Mouse (Mus musculus) heart, adult 2 months (tissue): ENCODE results near the gene Hist1h2bh. TPM values are rescaled to one million over a fixed set of nuclear protein-coding genes. Genes with fewer than 3 reads are reported as not detected.
"Not testable (repeated sequence)": the region's sequence is repeated elsewhere in the genome, so short reads cannot be mapped to it uniquely, and the experiment has no call there.

Experiments
- DNase-seq, 2 experiments: peaks; one replicate each; pipeline ENCODE4 v3.0.0; 2021
- H3K27ac ChIP-seq: fragments of 200-600 bp; 2 replicates; pipeline ENCODE4 v1.8.1; 2022
- H3K27me3 ChIP-seq: fragments of 200-500 bp; 2 replicates; pipeline ENCODE4 v1.6.1; 2012; ENCODE audit warnings: mild to moderate bottlenecking, low read length, inconsistent platforms, mixed read lengths; ENCODE audit not compliant: control insufficient read depth, insufficient read depth
- H3K36me3 ChIP-seq: fragments of 200-500 bp; 2 replicates; pipeline ENCODE4 v1.6.1; 2012; ENCODE audit warnings: low read length, inconsistent platforms; ENCODE audit not compliant: control insufficient read depth, insufficient read depth
- H3K4me1 ChIP-seq: fragments of 200-500 bp; 2 replicates; pipeline ENCODE4 v1.6.1; 2011; ENCODE audit warnings: low read length; ENCODE audit not compliant: control insufficient read depth, insufficient read depth
- H3K4me3 ChIP-seq: fragments of 200-600 bp; 2 replicates; pipeline ENCODE4 v1.8.1; 2022
- H3K79me2 ChIP-seq: fragments of 200-500 bp; replicated peaks from 2 replicates; pipeline ENCODE4 v1.6.1; 2012; ENCODE audit warnings: mild to moderate bottlenecking, inconsistent platforms, low read length, moderate library complexity, mixed read lengths; ENCODE audit not compliant: control insufficient read depth, insufficient read depth
- H3K9ac ChIP-seq: fragments of 200-500 bp; 2 replicates; pipeline ENCODE4 v1.6.1; 2012; ENCODE audit warnings: low read depth, mild to moderate bottlenecking, control low read depth, inconsistent platforms, low read length, mixed read lengths
- CTCF ChIP-seq: fragments of 200-600 bp; IDR thresholded peaks from 2 replicates; pipeline ENCODE4 v1.8.1; 2022; ENCODE audit warnings: antibody characterized with exemption, mild to moderate bottlenecking, moderate library complexity
- EP300 ChIP-seq: fragments of 200-500 bp; IDR thresholded peaks from 2 replicates; pipeline ENCODE4 v1.6.1; 2011; ENCODE audit warnings: low read depth, low read length, control low read depth; ENCODE audit not compliant: insufficient read depth
- POLR2A ChIP-seq: fragments of 200-500 bp; IDR thresholded peaks from 2 replicates; pipeline ENCODE4 v1.6.1; 2011; ENCODE audit warnings: mild to moderate bottlenecking, low read depth, low read length, control low read depth; ENCODE audit not compliant: insufficient read depth
- WGBS: fragments of 180-500 bp; shearing (Covaris S2); methylation state at CpG from one replicate; pipeline ENCODE4 v1.1.7; 2018; 5-methylcytosine and 5-hydroxymethylcytosine counted together
- intact Hi-C: fragments of 180-260 bp; cut with DNase I; formaldehyde crosslinking; loops from one replicate; pipeline ENCODE4 v1.15.1; 2025
- long read RNA-seq: library from polyadenylated mRNA; stranded (forward); transcript quantifications from one replicate; pipeline ENCODE4 v2.0.0, GENCODE M21; 2021
- polyA plus RNA-seq: library from polyadenylated mRNA; depleted of rRNA; stranded (reverse); fragments of >200 nt; gene quantifications from 2 replicates; pipeline ENCODE4 v1.2.3, GENCODE M21; 2012; rRNA removed
- total RNA-seq, 2 experiments: library from RNA; stranded (reverse); gene quantifications; 2 replicates each; pipeline ENCODE4 v1.2.3; 2021

Hist1h2bh gene
- total RNA-seq (1 to 10 TPM; 1.1 to 1.2 TPM), polyA plus RNA-seq (0.29 and 0.61 TPM in 2 replicates)
- long read RNA-seq, partial matches to known transcripts, result 0 of 1 reads
- long read RNA-seq, other reads (novel, unspliced or antisense), result 0 of 1 reads

- intact Hi-C loops, H3K79me2 ChIP-seq, H3K36me3 ChIP-seq, H3K27me3 ChIP-seq, H3K4me1 ChIP-seq: not testable (repeated sequence)
- Histone ChIP-seq H3K4me3 (peak within 1 kb of the TSS; percentile 81), H3K27ac (peak within 1 kb of the TSS; percentile 84), H3K9ac (peak within 1 kb of the TSS; percentile 54)
- DNase-seq, result peak; percentile 69 to 79
- peak; percentile 65 for TF ChIP-seq POLR2A
- under 1% methylated on average over 42 of the region's 42 CpGs for WGBS
Measured at GRCm38 (mm10) chr13:23542999-23543607, at the start of gene Hist1h2bh. Hist1h2bh (minus strand) TSS chr13:23543392.

DNA sequence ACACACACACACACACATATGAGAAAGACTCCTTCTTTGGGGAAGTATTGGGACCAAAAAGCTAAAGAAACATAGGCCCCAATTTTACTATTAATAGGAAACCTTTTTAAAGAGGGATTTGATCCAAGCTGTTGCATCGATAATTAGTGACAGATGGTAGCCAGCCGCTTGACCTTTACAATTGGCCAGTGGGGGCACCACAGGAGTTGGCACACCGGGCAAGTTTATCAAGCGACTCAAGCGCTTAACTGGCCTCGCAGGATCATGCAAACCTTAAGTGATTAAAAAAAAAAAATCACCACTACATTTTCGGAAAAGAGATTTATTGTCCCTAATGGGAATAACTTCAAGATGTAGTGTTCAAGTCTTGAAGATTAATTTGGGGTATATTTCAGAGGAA, 49.4 kb upstream of the Hist1h2bh start:
- Histone ChIP-seq H3K27ac (no peak overlapping the region), H3K27me3 (no peaks in the 10 kb centered on the region)
- no peak for DNase-seq

DNA sequence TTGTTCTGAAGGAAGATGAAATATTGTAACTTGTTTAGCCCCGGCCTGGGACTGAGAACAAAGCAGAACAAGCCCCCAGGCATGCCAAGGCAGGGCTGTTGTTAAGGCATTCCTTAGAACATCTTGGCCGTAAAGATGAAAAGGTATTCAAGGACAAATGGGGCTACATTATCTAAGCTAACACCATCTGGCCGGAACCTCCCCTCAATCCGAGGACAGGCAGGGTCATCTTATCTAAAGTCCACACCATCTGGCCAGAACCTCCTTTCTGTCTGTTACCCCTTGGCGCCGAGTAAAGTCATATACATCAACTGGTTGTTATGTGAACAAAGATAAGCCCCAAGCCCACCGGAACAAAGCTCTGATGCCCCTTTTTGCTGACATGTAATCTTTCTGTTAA, 48.7 kb upstream of the Hist1h2bh start:
- H3K79me2 ChIP-seq, H3K27me3 ChIP-seq, H3K27ac ChIP-seq, H3K4me3 ChIP-seq, H3K4me1 ChIP-seq, intact Hi-C loops, DNase-seq, H3K36me3 ChIP-seq, H3K9ac ChIP-seq: not testable (repeated sequence)
- WGBS, result 71% methylated on average over 7 of the region's 7 CpGs

More for the DNA sequence above, 49.4 kb upstream of the Hist1h2bh start:
- Histone ChIP-seq H3K4me1 (no peaks in the 10 kb centered on the region; the same call in 1 of the 2 replicates), H3K4me3 (no peak overlapping the region), H3K36me3 (no peaks in the 10 kb centered on the region), H3K79me2 (no peaks in the 10 kb centered on the region), H3K9ac (no peak overlapping the region)
- WGBS, result 71% methylated on average over 7 of the region's 7 CpGs
- intact Hi-C loops, result no loop called here
- TF ChIP-seq POLR2A, result no peak
- no peak for TF ChIP-seq EP300
- no peak for TF ChIP-seq CTCF

GRCm38 (mm10) chr13:23591206-23591605, 48.0 kb upstream of the Hist1h2bh start:
- WGBS, result 93% methylated on average over 7 of the region's 7 CpGs
- DNase-seq, result no peak
- TF ChIP-seq POLR2A (no peak), CTCF (no peak), EP300 (no peak)
- H3K4me1 ChIP-seq, result no peaks in the 10 kb centered on the region; the same call in 1 of the 2 replicates
- H3K27ac ChIP-seq, result no peak overlapping the region
- no peaks in the 10 kb centered on the region for H3K27me3 ChIP-seq
- no peaks in the 10 kb centered on the region for H3K79me2 ChIP-seq
- H3K9ac ChIP-seq, result no peak overlapping the region
- intact Hi-C loops, result no loop called here
- H3K36me3 ChIP-seq, result no peaks in the 10 kb centered on the region
- H3K4me3 ChIP-seq, result no peak overlapping the region

- peaks cover 4% of the 10 kb centered on the region; the same call in 1 of the 2 replicates for H3K36me3 ChIP-seq
- intact Hi-C loops, result loop anchor here (1.0 to 10.0 kb wide), 4 partner anchors 34 to 1872 kb away; partner anchors contain the start of genes Hist1h1b, Hist1h2ai, Hist1h2an and Hist1h2be
- no peak overlapping the region for H3K9ac ChIP-seq
- no peaks in the 10 kb centered on the region for H3K27me3 ChIP-seq
- peaks cover 4% of the 10 kb centered on the region for H3K4me1 ChIP-seq
- DNase-seq, result no peak
- 16% methylated on average over 1 of the region's 1 CpGs for WGBS
- H3K27ac ChIP-seq, result no peak overlapping the region
- H3K79me2 ChIP-seq, result no peaks in the 10 kb centered on the region
- TF ChIP-seq CTCF (no peak), EP300 (no peak), POLR2A (no peak)
- H3K4me3 ChIP-seq, result peak overlapping the region; percentile 67
Measured at GRCm38 (mm10) chr13:23586940-23587225, 43.7 kb upstream of the Hist1h2bh start.

DNA sequence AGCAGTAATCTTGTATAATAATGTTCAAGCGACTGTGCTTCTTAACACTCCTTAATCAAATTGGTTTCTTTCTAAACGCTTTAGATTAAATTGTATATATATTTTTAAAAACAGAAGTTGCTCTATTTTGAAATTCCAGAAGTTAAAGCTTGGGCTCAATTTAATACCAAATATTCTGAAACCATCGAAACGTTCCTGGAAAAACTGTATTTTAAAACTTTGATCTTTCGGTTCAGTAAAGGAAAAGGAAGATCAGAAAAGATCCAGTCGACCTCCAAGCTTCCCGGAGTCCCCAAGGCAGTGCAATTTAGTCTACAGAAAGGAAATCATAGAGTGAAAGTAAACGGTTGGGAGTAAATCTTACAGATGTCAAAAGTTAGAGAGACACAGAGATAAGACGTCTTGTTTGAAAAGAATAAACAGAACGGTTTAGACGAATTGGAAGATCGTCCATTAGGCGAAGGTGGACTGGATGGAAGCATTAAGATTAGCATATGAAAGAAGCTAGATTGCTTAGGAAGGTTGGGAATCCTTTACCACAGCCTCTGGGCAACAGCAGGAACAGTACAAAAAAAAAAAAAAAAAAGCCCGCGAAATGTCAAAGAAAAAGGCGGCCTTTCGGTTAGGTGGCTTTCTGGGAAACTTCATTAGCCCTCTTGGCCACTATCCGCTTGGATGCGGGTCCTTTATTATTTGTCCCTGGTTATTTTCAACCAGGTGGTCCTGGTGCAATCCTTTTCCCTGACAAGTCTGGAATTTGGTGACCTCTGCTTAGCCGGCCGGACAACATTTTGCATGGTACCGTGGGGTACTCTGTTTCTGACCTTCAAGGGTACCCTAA, 43.1 kb upstream of the Hist1h2bh start:
- peak overlapping the region; percentile 95 for H3K27ac ChIP-seq
- no peaks in the 10 kb centered on the region for H3K79me2 ChIP-seq
- peaks cover 4% of the 10 kb centered on the region; the same call in 1 of the 2 replicates for H3K36me3 ChIP-seq
- intact Hi-C loops, result loop anchor here (1.0 to 10.0 kb wide), 4 partner anchors 35 to 1872 kb away; partner anchors contain the start of genes Hist1h1b, Hist1h2ai, Hist1h2an and Hist1h2be
- TF ChIP-seq EP300 (no peak), CTCF (no peak), POLR2A (no peak)
- peaks cover 4% of the 10 kb centered on the region for H3K4me1 ChIP-seq
- peak overlapping the region; percentile 67 for H3K4me3 ChIP-seq
- WGBS, result 1% methylated on average over 22 of the region's 22 CpGs
- no peaks in the 10 kb centered on the region for H3K27me3 ChIP-seq
- DNase-seq, result no peak
- H3K9ac ChIP-seq, result peak overlapping the region; percentile 60; the same call in 1 of the 2 replicates
